Mouse (Mus musculus): ENCODE results near the gene Dag1. TPM values are rescaled to one million over a fixed set of nuclear protein-coding genes. Genes with fewer than 3 reads are reported as not detected.

Dag1 gene
- polyA plus RNA-seq, 1 experiment = 15.5 TPM

DNA sequence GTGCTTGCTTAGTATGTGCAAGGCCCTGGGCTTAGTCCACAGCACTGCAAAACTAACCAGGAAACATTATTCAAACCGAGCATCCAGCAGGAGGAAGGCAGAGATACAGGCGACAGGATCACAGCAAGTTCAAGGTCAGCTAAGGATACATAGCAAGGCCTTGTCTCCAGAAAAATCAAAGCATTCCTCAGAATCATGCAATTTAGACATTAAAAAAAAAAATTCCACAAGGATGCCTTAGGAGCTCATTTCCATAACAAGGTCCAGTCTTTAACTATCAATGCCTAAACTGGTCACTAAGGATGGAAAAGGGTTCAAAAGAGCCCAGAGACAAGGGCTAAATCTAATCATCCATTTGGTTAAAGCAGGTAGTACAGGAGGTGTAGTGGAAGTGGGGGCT lies 38.6 kb downstream of the Dag1 start:
- no peak for DNase-seq (ENCODE audit: low read depth in 1 of 2, low spot score in 2 of 2)

DNA sequence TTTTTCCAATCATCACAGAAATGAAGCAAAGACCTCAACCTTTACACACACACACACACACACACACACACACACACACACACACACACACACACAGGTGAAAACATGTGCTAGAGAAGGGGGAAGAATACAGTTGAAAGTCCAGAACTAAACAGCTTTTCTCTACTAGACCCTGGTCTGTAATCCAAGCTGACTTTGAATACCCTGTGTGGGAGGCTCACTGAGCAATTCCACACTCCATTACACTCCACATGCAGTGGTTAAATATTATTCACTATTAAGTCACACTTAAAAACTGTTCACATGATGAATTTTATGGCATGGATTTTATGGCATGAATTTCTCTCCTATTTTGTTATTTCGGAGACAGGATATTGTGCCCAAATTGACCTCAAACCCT lies 40.1 kb downstream of the Dag1 start:
- H3K27ac ChIP-seq (ENCODE audit: insufficient read depth, low read length) = no peak overlapping the region
- H3K4me3 ChIP-seq (ENCODE audit: extremely low read depth, insufficient read depth, insufficient read length) = no peak overlapping the region
- WGBS = 95% methylated on average over 1 of the region's 1 CpGs
- DNase-seq (ENCODE audit: low read depth in 1 of 2, low spot score in 2 of 2) = no peak
- no peaks in the 10 kb centered on the region for H3K27me3 ChIP-seq (ENCODE audit: control insufficient read depth, insufficient read depth, low read length)
- no peaks in the 10 kb centered on the region for H3K36me3 ChIP-seq (ENCODE audit: control insufficient read depth, insufficient read depth, low read length)
- H3K4me1 ChIP-seq (ENCODE audit: control insufficient read depth, insufficient read depth, insufficient read length) = no peaks in the 10 kb centered on the region; the same call in 1 of the 2 replicates
- no peak for TF ChIP-seq POLR2A (IDR thresholded peaks at IDR 0.05; ENCODE audit: low read depth, low read length)
- no peak for TF ChIP-seq CTCF (IDR thresholded peaks at IDR 0.05; ENCODE audit: extremely low read depth, insufficient read depth, insufficient read length, insufficient replicate concordance)

More for the DNA sequence above, 38.6 kb downstream of the Dag1 start:
- Histone ChIP-seq H3K27ac (ENCODE audit: insufficient read depth, low read length) (no peak overlapping the region), H3K36me3 (ENCODE audit: control insufficient read depth, insufficient read depth, low read length) (no peaks in the 10 kb centered on the region), H3K4me3 (ENCODE audit: extremely low read depth, insufficient read depth, insufficient read length) (no peak overlapping the region), H3K27me3 (ENCODE audit: control insufficient read depth, insufficient read depth, low read length) (no peaks in the 10 kb centered on the region), H3K4me1 (ENCODE audit: control insufficient read depth, insufficient read depth, insufficient read length) (no peaks in the 10 kb centered on the region; the same call in 1 of the 2 replicates)
- TF ChIP-seq CTCF (IDR thresholded peaks at IDR 0.05; ENCODE audit: extremely low read depth, insufficient read depth, insufficient read length, insufficient replicate concordance) = no peak
- no peak for TF ChIP-seq POLR2A (IDR thresholded peaks at IDR 0.05; ENCODE audit: low read depth, low read length)
- 89% methylated on average over 2 of the region's 2 CpGs for WGBS

DNA sequence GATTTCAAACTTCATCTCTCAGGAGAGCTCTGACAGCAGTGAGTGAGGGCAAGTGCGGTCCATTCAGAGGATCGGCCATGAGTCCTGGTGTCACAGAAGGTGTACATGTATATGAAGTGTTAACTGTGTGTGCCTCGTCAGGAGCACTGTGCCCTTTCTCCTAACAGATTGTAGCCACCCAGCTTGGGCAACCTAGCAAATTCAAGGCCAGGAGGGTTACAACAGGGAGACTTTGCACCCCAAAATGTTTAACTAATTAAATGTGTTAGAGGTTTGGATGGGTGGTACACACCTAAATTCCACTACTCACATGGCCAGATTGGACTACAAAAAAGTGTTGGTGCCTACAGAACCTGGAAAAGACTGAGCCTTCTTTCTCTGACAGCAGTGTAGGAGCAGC lies 42.2 kb downstream of the Dag1 start:
- no peak for DNase-seq (ENCODE audit: low read depth in 1 of 2, low spot score in 2 of 2)
- 90% methylated on average over 3 of the region's 3 CpGs for WGBS
- Histone ChIP-seq H3K27me3 (ENCODE audit: control insufficient read depth, insufficient read depth, low read length) (no peaks in the 10 kb centered on the region), H3K27ac (ENCODE audit: insufficient read depth, low read length) (no peak overlapping the region), H3K4me1 (ENCODE audit: control insufficient read depth, insufficient read depth, insufficient read length) (peaks cover 7% of the 10 kb centered on the region; the same call in 1 of the 2 replicates), H3K4me3 (ENCODE audit: extremely low read depth, insufficient read depth, insufficient read length) (no peak overlapping the region), H3K36me3 (ENCODE audit: control insufficient read depth, insufficient read depth, low read length) (no peaks in the 10 kb centered on the region)
- no peak for TF ChIP-seq POLR2A (IDR thresholded peaks at IDR 0.05; ENCODE audit: low read depth, low read length)
- no peak for TF ChIP-seq CTCF (IDR thresholded peaks at IDR 0.05; ENCODE audit: extremely low read depth, insufficient read depth, insufficient read length, insufficient replicate concordance)

DNA sequence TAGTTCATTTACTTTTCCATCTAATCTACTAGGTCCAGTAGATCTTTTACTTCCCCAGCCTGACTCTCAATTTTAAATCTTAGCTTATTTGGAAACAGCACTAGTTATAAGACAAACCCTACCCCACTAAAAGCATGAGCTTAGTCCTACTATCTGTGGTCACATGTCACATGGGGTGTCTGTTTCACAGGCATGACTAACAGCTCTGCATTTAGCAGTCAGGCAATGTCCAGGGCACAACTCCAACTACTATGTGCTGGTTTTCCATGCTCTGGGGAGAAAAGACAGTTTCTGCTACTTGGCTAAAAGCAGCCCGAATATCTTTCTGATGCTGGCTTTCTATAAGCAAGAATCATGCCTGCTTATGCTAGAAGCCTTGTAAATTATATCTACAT lies 43.4 kb downstream of the Dag1 start:
- peaks cover 2% of the 10 kb centered on the region; the same call in 1 of the 2 replicates for H3K36me3 ChIP-seq (ENCODE audit: control insufficient read depth, insufficient read depth, low read length)
- no peak overlapping the region for H3K27ac ChIP-seq (ENCODE audit: insufficient read depth, low read length)
- H3K27me3 ChIP-seq (ENCODE audit: control insufficient read depth, insufficient read depth, low read length) = no peaks in the 10 kb centered on the region
- H3K4me3 ChIP-seq (ENCODE audit: extremely low read depth, insufficient read depth, insufficient read length) = no peak overlapping the region
- WGBS = 94% methylated on average over 1 of the region's 1 CpGs
- H3K4me1 ChIP-seq (ENCODE audit: control insufficient read depth, insufficient read depth, insufficient read length) = peaks cover 7% of the 10 kb centered on the region; the same call in 1 of the 2 replicates
- no peak for DNase-seq (ENCODE audit: low read depth in 1 of 2, low spot score in 2 of 2)
- TF ChIP-seq CTCF (IDR thresholded peaks at IDR 0.05; ENCODE audit: extremely low read depth, insufficient read depth, insufficient read length, insufficient replicate concordance) = no peak
- no peak for TF ChIP-seq POLR2A (IDR thresholded peaks at IDR 0.05; ENCODE audit: low read depth, low read length)

DNA sequence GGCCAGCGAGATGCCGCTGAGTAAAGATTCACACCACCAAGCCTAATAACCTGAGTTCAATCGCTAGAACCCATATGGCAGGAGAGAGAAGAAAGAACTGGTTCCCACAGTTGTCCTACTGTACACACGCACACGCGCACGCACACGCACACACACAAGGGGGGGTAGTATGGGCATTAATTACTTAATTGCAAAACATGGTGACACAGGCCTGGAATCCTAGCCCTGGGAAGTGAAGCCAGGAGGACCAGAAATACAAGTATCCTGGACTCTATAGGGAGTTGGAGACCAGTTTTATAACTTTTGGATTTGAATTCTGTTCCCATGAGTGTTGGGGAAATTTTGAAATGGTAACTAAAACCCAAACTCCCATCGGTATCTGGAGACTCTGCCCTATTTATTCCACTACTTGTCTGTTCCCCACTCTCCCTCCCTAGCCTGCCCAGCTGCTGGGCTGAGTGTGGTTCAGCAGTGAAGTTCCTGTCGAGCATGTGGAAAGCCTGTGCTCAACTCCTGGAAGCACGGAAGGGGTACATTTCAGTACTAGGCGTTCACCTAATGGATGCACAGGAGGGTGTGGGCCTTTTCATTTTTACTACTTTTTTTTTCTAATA lies 43.9 kb downstream of the Dag1 start:
- no peak for TF ChIP-seq CTCF (IDR thresholded peaks at IDR 0.05; ENCODE audit: extremely low read depth, insufficient read depth, insufficient read length, insufficient replicate concordance)
- TF ChIP-seq POLR2A (IDR thresholded peaks at IDR 0.05; ENCODE audit: low read depth, low read length) = no peak
- Histone ChIP-seq H3K4me1 (ENCODE audit: control insufficient read depth, insufficient read depth, insufficient read length) (peaks cover 7% of the 10 kb centered on the region; the same call in 1 of the 2 replicates), H3K27ac (ENCODE audit: insufficient read depth, low read length) (no peak overlapping the region), H3K36me3 (ENCODE audit: control insufficient read depth, insufficient read depth, low read length) (peaks cover 2% of the 10 kb centered on the region; the same call in 1 of the 2 replicates), H3K27me3 (ENCODE audit: control insufficient read depth, insufficient read depth, low read length) (no peaks in the 10 kb centered on the region), H3K4me3 (ENCODE audit: extremely low read depth, insufficient read depth, insufficient read length) (no peak overlapping the region)
- DNase-seq (ENCODE audit: low read depth in 1 of 2, low spot score in 2 of 2) = no peak
- 95% methylated on average over 12 of the region's 12 CpGs for WGBS

DNA sequence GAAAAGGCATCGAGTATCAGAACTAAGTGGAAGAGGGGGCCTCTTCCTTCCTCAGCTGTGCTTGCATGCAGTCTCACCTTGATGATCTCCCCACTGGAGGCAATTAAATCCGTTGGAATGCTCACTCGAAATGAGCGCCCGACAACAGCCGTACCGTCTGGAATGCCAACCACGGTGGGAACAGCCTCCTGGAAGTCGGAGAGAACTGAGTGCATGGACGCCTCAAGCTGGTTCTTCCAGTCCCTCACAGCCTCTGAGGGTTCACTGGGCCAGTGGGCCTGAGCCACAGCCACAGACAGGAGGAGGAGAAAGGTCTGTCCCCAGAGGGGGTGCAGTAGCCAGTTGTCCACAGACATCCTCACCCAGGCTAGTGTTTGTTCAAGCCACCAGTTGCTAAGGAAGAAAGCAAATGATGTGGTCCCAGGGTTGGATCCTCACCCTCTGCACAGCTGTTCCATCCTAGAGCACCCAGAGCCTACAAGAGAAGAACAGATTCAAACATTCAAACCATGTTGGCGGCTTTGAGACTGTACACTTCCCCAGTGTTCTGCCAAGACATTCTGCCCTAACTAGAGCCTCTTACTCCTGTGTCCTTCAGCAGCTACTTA lies 45.7 kb downstream of the Dag1 start:
- H3K36me3 ChIP-seq (ENCODE audit: control insufficient read depth, insufficient read depth, low read length) = peaks cover 2% of the 10 kb centered on the region; the same call in 1 of the 2 replicates
- DNase-seq (ENCODE audit: low read depth in 1 of 2, low spot score in 2 of 2) = no peak
- TF ChIP-seq CTCF (IDR thresholded peaks at IDR 0.05; ENCODE audit: extremely low read depth, insufficient read depth, insufficient read length, insufficient replicate concordance) (no peak), POLR2A (IDR thresholded peaks at IDR 0.05; ENCODE audit: low read depth, low read length) (no peak)
- no peak overlapping the region for H3K4me3 ChIP-seq (ENCODE audit: extremely low read depth, insufficient read depth, insufficient read length)
- H3K27me3 ChIP-seq (ENCODE audit: control insufficient read depth, insufficient read depth, low read length) = no peaks in the 10 kb centered on the region
- H3K27ac ChIP-seq (ENCODE audit: insufficient read depth, low read length) = peak overlapping the region; percentile 32
- H3K4me1 ChIP-seq (ENCODE audit: control insufficient read depth, insufficient read depth, insufficient read length) = peaks cover 7% of the 10 kb centered on the region; the same call in 1 of the 2 replicates
- WGBS = 85% methylated on average over 11 of the region's 11 CpGs

DNA sequence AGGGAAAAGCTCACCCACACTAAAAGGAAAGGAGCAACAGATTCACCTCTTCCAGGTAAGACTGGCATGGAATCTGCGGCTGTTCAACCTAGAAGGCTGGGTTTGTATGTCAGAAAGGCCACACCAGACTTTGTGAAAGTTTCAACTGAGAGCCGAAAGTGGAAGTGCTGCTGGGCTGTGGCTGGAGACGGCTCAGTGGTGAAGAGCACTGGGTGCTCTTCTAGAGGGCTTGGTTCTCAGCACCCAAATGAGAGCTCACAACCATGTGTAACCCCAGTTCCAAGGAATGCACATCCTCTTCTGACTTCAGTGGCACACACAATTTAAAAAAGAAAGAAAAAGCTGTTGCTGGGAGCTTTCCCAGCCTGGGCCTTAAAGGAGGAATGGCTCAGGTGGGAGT lies 46.4 kb downstream of the Dag1 start:
- WGBS = 55% methylated on average over 3 of the region's 3 CpGs
- no peaks in the 10 kb centered on the region for H3K27me3 ChIP-seq (ENCODE audit: control insufficient read depth, insufficient read depth, low read length)
- H3K27ac ChIP-seq (ENCODE audit: insufficient read depth, low read length) = peak overlapping the region; percentile 20; the same call in 1 of the 2 replicates
- H3K4me1 ChIP-seq (ENCODE audit: control insufficient read depth, insufficient read depth, insufficient read length) = peaks cover 7% of the 10 kb centered on the region; the same call in 1 of the 2 replicates
- H3K36me3 ChIP-seq (ENCODE audit: control insufficient read depth, insufficient read depth, low read length) = peaks cover 2% of the 10 kb centered on the region; the same call in 1 of the 2 replicates
- no peak for DNase-seq (ENCODE audit: low read depth in 1 of 2, low spot score in 2 of 2)
- TF ChIP-seq POLR2A (IDR thresholded peaks at IDR 0.05; ENCODE audit: low read depth, low read length) (no peak), CTCF (IDR thresholded peaks at IDR 0.05; ENCODE audit: extremely low read depth, insufficient read depth, insufficient read length, insufficient replicate concordance) (no peak)
- no peak overlapping the region for H3K4me3 ChIP-seq (ENCODE audit: extremely low read depth, insufficient read depth, insufficient read length)

Data from spleen, adult 2 months (tissue).